Mouse (Mus musculus) A20 (cell line): ENCODE measurements around the gene Arid5b.
A peak's percentile ranks its signal among the peaks of the same experiment; 100 is the strongest.

Source experiments
- DNase-seq: peaks from one replicate; pipeline ENCODE4 v3.0.0-alpha.2; 2011; ENCODE audit warnings: low read depth, low spot score

Arid5b gene

DNA sequence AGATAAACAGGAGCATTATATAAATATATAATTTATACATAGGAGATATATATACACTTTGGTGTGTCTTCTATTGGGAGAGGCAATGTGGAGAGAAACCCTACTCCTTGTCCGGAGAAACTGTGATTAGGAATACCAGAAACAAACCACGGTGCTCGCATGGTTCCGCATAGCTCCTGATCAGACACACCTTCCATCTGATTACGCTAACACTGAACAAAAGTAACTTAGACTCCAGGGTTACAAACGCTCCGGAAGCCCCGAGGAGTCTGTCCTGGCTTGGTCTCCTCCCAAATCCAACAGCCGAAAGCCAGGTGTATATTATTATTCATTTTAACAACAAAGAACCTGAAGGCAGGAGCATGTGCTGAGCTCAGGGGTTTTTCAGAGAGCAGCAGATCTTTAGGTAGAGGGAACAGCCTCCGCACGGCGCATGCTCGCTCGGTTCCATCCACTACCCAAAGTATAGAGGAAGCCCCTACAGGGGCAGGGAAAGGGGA, 41.5 kb downstream of the Arid5b start:
- no peak for DNase-seq

GRCm38 (mm10) chr10:68231385-68232182, 47.0 kb downstream of the Arid5b start:
- no peak for DNase-seq

- no peak for DNase-seq
These were observed 47.7 kb downstream of the Arid5b start for GRCm38 (mm10) chr10:68230653-68231384.

DNA sequence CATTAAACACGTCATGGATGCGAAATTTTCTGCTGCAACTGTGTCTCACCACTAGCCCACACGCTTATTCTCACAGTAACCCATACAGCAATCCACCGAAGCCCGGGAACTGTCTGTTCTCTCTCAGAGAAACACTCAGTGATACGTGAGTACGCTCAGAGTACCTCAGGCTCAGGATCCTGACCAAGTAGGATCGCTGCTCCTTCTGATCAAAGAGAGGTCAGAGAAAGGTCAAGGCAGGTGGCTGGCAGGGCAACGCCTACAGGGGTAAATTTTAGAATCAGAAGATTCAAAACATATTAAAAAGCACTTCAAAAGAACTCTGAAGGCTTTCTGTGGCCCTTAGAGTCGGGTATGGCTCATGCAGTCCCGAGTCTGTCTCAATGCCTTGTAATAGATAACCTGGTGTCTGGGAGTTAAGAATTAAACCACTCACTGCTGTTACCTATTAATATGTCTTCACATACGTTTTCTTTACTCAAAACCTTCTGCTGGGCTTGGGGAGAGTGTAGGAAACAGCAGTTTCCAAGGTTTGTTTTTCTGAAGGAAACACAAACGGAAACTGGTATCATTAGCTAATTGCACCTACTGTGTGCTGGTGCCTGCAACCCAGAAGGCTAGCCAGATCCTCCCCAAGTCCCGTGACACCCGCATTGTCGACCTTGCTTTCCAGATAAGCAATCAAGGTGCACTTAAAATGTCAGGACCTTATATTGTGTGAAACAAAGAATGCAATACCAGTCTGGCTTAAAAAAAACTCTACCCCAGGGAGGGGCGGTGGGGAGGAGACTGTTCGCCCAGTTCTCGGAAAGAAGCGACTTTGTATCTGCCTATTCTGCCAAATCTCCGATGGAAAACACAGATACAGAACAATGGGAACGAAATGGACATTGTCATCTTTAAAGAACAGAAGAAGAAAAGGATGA, 48.6 kb downstream of the Arid5b start:
- no peak for DNase-seq

- DNase-seq: no peak
These were observed 55.9 kb downstream of the Arid5b start for GRCm38 (mm10) chr10:68222676-68223075.

- no peak for DNase-seq
These were observed 56.5 kb downstream of the Arid5b start for GRCm38 (mm10) chr10:68222012-68222411.

DNA sequence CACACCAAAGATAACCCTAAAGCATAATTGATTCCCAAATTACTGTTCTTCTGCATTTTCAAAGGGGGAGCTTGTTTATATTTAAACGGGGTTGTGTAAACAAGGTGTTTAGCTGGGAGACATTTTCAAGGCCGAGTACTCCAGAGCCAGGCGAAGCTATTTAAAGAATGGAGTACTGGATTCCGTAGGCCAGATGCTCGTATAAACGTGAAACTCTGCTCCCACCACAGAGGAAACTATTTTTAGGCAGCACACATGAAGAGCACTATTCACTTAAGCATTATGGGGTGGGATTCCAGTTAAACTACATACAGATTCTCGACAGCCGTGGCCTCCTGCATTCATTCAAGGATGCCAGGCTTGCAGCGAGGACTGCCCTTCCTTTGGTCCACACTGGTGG, 59.2 kb downstream of the Arid5b start:
- no peak for DNase-seq

DNA sequence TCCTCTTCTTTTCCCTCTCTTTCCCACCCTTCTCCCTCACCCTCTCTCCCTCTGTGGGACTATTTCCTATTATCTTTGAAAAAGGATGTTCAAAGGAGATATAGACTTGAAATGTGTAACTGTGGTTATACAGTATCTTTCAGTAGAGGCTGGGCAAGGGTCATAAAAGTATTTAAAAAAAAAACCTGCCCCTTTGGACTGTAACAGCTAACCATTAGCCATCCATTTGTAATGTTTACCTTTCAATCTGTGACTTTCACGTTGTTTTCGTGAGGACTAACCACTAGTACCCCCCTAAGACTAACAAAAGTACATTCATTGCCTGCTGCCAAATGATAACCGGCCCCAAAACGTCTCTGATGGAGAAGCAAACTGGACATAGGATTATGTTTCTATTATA, 59.9 kb downstream of the Arid5b start:
- no peak for DNase-seq

DNA sequence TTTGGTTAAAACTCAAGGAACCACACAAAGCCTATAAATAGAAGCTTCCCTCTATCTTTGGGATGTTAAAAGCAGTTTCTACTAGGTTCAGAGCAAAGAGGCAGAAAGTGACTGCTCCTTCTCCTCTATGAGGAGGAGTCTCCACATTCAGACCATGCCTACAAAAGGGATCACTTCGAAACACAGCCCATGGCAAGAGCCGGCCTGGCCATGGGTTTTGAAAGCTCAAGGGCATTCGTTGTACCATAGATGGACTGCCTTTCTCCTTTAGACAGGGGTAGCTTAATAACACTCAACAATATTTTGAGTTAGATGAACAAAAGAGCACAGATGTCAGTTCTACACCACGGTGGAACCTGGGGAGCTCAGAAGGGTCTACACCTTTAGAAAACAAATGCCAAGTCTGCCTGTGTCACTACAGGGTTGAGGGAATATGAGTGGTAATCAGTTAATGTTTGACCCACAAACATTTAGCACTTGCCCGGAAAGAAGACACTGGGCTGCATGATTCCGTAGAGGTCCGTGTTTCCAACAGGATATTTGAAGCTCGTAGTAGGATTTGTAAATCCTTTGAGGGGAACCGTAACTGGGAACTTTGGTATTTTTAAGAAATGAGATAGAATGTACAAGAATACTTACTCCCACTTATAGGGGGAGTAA, 63.6 kb downstream of the Arid5b start:
- no peak for DNase-seq

GRCm38 (mm10) chr10:68212061-68212915, 66.3 kb downstream of the Arid5b start:
- DNase-seq: no peak

DNA sequence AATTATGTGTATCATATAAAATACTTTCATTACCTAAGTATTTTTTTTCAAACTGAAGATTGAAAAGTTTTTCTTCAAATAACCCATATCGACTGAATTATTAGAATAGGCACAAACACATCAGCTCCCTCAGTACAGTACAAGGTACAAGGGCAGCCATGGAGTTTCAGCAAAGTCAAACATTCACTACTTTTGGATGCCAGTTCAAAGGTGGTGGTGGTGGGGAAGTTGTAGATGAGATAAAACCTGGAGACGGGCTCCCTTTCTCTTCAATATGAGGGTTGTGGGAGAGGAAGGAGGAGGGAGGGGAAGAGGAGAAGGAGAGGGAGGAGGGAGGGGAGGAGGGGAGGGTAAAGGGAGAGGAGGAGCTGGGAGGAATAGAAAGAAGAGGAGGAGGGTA, 67.0 kb downstream of the Arid5b start:
- no peak for DNase-seq

GRCm38 (mm10) chr10:68210025-68210642, 68.4 kb downstream of the Arid5b start:
- no peak for DNase-seq

DNA sequence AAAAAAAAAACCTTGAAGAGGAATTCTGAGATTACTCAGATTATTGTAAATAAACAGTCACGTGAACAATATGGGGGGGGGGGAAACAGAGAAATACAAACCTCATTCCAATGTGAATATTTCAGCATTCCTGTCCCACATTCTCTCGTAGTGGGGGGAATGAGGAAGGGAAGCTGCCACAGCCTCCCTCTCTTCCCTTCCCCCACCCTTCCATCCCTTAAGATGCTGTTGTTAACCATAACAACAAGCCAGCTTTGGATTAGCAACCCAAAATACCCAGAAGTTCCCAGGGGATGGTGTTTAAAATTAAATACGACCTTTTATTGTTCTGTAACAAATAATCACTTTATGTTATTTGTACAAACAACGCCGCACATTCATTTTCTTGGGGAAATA, 69.9 kb downstream of the Arid5b start:
- no peak for DNase-seq

- no peak for DNase-seq
These were observed 70.5 kb downstream of the Arid5b start for GRCm38 (mm10) chr10:68207803-68208669.

- no peak for DNase-seq
These were observed 74.1 kb downstream of the Arid5b start for GRCm38 (mm10) chr10:68204391-68204790.

- peak; percentile 5 for DNase-seq
These were observed 74.7 kb downstream of the Arid5b start for GRCm38 (mm10) chr10:68203860-68204259.

GRCm38 (mm10) chr10:68203322-68203721, 75.2 kb downstream of the Arid5b start:
- DNase-seq: no peak

DNA sequence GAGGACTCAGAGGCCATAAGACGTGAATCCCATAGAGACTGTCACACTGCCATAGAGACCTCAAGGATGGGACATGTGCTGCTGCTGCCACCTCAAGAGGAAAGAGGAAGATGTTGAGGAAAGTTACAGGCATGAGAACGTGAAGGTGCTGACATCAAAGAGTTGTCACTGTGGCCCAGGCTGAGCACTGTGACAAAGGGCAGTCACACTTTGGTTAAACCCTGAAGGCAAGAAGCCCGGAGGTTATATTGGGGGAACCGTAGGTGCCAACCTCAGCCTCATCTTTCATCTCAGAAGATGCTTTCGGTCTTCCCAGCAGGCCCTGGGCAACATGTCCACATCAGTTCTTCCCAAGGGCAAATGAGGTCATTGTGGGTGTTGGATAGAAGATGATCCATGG, 79.1 kb downstream of the Arid5b start:
- no peak for DNase-seq

GRCm38 (mm10) chr10:68196324-68196723, 82.2 kb downstream of the Arid5b start:
- no peak for DNase-seq
